Mouse (Mus musculus) kidney, adult 9 months (tissue): Measurements from ENCODE around the gene Tnfsf10.

Source experiments
- DNase-seq: peaks from one replicate; pipeline ENCODE4 v3.0.0; 2022

Gene Tnfsf10

GRCm38 (mm10) chr3:27310973-27311372, 5.9 kb upstream of the Tnfsf10 start:
- DNase-seq = no peak

GRCm38 (mm10) chr3:27311475-27311874, 5.4 kb upstream of the Tnfsf10 start:
- no peak for DNase-seq

GRCm38 (mm10) chr3:27314506-27315164, 2.2 kb upstream of the Tnfsf10 start:
- DNase-seq = no peak

DNA sequence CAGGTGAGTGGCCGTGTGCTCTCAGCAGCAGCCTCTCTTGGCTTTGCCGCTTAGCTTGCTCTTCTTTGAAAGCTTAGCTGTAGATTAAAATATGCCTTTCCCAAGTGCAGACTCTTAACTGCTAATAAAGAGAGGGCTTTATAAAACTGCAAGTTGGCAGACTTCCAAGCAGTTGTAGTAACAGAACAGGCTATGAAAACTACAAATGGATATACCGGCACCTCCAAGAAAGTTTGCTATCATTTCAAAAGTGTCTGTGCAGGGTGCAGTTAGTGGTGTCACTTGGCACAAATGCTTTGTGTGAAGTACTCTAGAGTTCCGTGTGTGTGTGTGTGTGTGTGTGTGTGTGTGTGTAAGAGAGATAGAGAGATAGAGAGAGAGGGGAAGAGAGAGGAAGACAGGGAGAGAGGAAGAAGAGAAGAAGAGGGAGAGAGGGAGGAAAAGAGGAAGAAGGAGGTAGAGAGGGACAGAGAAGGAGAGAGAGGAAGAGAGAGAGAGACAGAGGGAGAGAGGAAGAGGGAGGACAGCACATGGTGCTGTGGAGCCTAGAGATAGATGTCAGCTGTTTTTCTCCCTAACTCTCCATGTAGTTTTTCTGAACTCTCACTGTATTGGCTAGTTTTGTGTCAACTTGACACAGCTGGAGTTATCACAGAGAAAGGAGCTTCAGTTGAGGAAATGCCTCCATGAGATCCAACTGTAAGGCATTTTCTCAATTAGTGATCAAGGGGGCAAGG, 628 bp downstream of the Tnfsf10 start:
- peak; percentile 58 for DNase-seq

GRCm38 (mm10) chr3:27319650-27320049, 2.8 kb downstream of the Tnfsf10 start:
- DNase-seq = peak; percentile 81

GRCm38 (mm10) chr3:27320613-27321495, 4.0 kb downstream of the Tnfsf10 start:
- DNase-seq = peak; percentile 90

DNA sequence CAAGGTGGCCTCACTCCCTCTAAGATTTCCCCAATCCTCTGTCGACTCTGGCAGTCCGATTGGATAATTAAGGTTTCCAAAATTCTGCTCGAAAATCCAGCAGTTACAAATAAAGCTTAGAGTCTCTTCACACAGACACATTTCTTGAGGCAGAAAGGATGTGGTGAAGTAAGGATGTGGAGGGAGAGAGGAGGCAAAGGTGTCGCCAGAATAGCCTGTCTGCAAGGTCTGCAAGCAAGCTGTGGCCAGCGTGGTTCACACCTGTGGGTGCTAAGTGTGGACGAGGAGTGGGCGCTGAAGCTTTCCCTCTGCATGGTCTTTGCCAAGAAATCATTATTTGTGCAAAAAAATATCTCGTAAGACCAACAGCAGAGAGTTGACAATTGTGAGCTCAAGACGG, 5.8 kb downstream of the Tnfsf10 start:
- DNase-seq = no peak

DNA sequence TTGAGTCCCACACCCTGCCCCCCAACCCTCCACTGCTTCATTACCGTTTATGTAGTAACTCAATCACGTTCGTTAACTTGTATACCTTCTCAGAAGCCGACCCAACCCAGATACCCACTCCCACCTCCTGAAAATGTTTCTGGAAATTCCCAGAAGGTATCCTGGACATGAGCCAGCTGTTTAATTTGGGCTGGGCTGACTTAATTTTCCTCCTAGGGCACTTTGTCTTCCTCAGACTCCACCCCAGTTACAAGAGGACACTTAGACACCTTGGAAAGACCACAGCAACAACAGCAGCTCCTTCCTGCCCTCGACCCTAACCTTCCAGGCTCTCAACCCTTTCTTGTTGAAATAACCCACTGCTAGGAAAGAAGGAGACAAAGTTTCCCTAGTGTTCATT, 6.7 kb downstream of the Tnfsf10 start:
- DNase-seq = peak; percentile 76

- peak; percentile 79 for DNase-seq
Observed at GRCm38 (mm10) chr3:27326633-27327191, 9.9 kb downstream of the Tnfsf10 start.

GRCm38 (mm10) chr3:27330706-27331105, 13.9 kb downstream of the Tnfsf10 start:
- no peak for DNase-seq

GRCm38 (mm10) chr3:27338437-27338836, 21.6 kb downstream of the Tnfsf10 start:
- DNase-seq = peak; percentile 71

- DNase-seq = peak; percentile 47
Observed at GRCm38 (mm10) chr3:27338887-27339286, 22.1 kb downstream of the Tnfsf10 start.

GRCm38 (mm10) chr3:27340757-27341156, 23.9 kb downstream of the Tnfsf10 start:
- DNase-seq = no peak

- no peak for DNase-seq
Observed at GRCm38 (mm10) chr3:27342462-27342861, 25.6 kb downstream of the Tnfsf10 start.

GRCm38 (mm10) chr3:27345526-27345925, 28.7 kb downstream of the Tnfsf10 start:
- DNase-seq = peak; percentile 73

GRCm38 (mm10) chr3:27348462-27348861, 31.6 kb downstream of the Tnfsf10 start:
- DNase-seq = no peak

DNA sequence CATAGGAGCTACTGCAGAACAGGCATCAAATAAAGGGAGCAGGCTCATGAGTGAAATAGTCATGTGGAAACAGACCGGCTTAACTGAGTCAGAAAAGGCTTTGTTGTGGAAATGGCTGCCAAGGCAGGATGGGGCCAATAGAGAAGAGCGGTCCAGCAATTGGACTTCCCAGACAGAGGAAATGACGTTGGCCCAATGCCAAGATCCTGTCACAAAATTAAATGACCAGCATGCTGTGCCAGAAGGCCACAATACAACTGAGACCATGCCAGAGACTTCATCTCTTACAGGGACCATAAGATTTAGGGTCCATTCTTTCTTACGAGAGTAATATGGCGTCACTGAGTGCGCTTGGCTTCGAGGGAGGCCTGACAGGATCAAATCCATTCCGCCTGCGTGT, 34.3 kb downstream of the Tnfsf10 start:
- peak; percentile 79 for DNase-seq

- no peak for DNase-seq
Observed at GRCm38 (mm10) chr3:27359100-27359720, 42.4 kb downstream of the Tnfsf10 start.

- DNase-seq = peak; percentile 32
Observed at GRCm38 (mm10) chr3:27370125-27370524, 53.3 kb downstream of the Tnfsf10 start.

- no peak for DNase-seq
Observed at GRCm38 (mm10) chr3:27370582-27371275, 53.9 kb downstream of the Tnfsf10 start.

GRCm38 (mm10) chr3:27371276-27371621, 54.4 kb downstream of the Tnfsf10 start, which contains the start of gene Ghsr:
Gene Ghsr (plus strand): TSS chr3:27371351.
- DNase-seq = no peak
